Mouse (Mus musculus) CH12.LX (cell line): ENCODE measurements at regions not wholly inside any gene's neighbourhood (a gene's known extent, or its start where the extent isn't known, plus 50 kb on each side); places are given as distances from the start of the nearest gene placed in this dataset.

ENCODE experiments used
- CHD1 ChIP-seq: IDR thresholded peaks from 2 replicates; pipeline ENCODE4 v1.6.1; 2012; ENCODE audit warnings: low read depth, low read length, improper control_type of control experiment, inconsistent platforms
- CTCF ChIP-seq, 2 experiments: IDR thresholded peaks in 1 of 2; conservative IDR thresholded peaks in 1 of 2; 2 replicates each; pipeline ENCODE4 v1.5.1; 2011 to 2012; ENCODE audit warnings: low read depth in 2 of 2, low read length in 2 of 2, improper control_type of control experiment in 1 of 2, inconsistent platforms in 1 of 2, mild to moderate bottlenecking in 1 of 2, moderate library complexity in 1 of 2
- E2F4 ChIP-seq: IDR thresholded peaks from 2 replicates; pipeline ENCODE4 v1.6.1; 2011; ENCODE audit warnings: low read depth, low read length, improper control_type of control experiment; ENCODE audit not compliant: insufficient replicate concordance
- EP300 ChIP-seq: IDR thresholded peaks from 2 replicates; pipeline ENCODE4 v1.6.1; 2011; ENCODE audit warnings: low read length, improper control_type of control experiment
- HCFC1 ChIP-seq: IDR thresholded peaks from 2 replicates; pipeline ENCODE4 v1.6.1; 2012; ENCODE audit warnings: low read depth, mild to moderate bottlenecking, inconsistent platforms, low read length, improper control_type of control experiment
- IRF4 ChIP-seq: IDR thresholded peaks from 2 replicates; pipeline ENCODE4 v1.6.1; 2014; ENCODE audit warnings: low read depth, mild to moderate bottlenecking, inconsistent platforms, low read length, improper control_type of control experiment
- KAT2A ChIP-seq: IDR thresholded peaks from 2 replicates; pipeline ENCODE4 v1.6.1; 2012; ENCODE audit warnings: low read length, improper control_type of control experiment, inconsistent platforms; ENCODE audit not compliant: insufficient replicate concordance
- MAX ChIP-seq: IDR thresholded peaks from 2 replicates; pipeline ENCODE4 v1.6.1; 2011; ENCODE audit warnings: low read length, improper control_type of control experiment
- MEF2A ChIP-seq: IDR thresholded peaks from 2 replicates; pipeline ENCODE4 v1.6.1; 2014; ENCODE audit warnings: low read depth, mild to moderate bottlenecking, inconsistent platforms, low read length, improper control_type of control experiment, borderline replicate concordance
- NRF1 ChIP-seq: IDR thresholded peaks from 2 replicates; pipeline ENCODE4 v1.6.1; 2014; ENCODE audit warnings: low read depth, mild to moderate bottlenecking, inconsistent platforms, low read length, improper control_type of control experiment, moderate library complexity
- USF1 ChIP-seq: IDR thresholded peaks from 2 replicates; pipeline ENCODE4 v1.6.1; 2014; ENCODE audit warnings: low read depth, mild to moderate bottlenecking, inconsistent platforms, low read length, improper control_type of control experiment

GRCm38 (mm10) chr2:133688788-133689155 lies 136.8 kb downstream of the Bmp2 start:
- no peak for TF ChIP-seq USF1
- no peak for TF ChIP-seq EP300
- no peak for TF ChIP-seq IRF4
- no peak for TF ChIP-seq CTCF (conservative IDR thresholded peaks at IDR 0.05 in 1 of 2, IDR thresholded peaks at IDR 0.05 in 1 of 2; ENCODE audit: low read depth in 2 of 2, low read length in 2 of 2)
- TF ChIP-seq E2F4, result no peak
- no peak for TF ChIP-seq HCFC1
- TF ChIP-seq MEF2A, result no peak
- no peak for TF ChIP-seq CHD1
- TF ChIP-seq NRF1, result no peak
- no peak for TF ChIP-seq MAX
- no peak for TF ChIP-seq KAT2A
